Mouse (Mus musculus): Measurements from ENCODE around the gene Gm13420. TPM values are rescaled to one million over a fixed set of nuclear protein-coding genes. Genes with fewer than 3 reads are reported as not detected.

Gm13420 gene
- polyA plus RNA-seq, 1 experiment from 2014 or later: 5.8 TPM

DNA sequence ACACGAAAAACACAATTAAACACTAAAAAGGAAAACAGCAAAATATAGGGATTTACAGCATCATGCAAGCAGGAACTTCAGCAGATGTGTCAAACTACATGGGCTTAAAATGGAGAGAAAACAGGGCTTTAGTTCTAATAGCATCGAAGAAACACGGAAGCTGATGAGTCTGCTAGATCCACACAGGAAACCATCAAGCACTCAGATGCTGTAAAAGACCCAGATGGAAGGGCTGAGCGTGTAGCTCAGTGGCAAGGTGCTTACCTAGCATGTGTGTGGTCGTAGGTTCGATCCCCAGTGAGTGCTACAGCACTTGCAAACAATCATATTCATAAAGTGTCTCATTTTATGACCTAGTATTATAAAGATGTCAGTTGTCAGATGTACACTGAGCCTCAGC, 10.3 kb downstream of the Gm13420 start:
- H3K4me2 ChIP-seq (replicated peaks; ENCODE audit: low read depth): no peak overlapping the region
- ATAC-seq (ENCODE audit: low FRiP score, low TSS enrichment): no peak

DNA sequence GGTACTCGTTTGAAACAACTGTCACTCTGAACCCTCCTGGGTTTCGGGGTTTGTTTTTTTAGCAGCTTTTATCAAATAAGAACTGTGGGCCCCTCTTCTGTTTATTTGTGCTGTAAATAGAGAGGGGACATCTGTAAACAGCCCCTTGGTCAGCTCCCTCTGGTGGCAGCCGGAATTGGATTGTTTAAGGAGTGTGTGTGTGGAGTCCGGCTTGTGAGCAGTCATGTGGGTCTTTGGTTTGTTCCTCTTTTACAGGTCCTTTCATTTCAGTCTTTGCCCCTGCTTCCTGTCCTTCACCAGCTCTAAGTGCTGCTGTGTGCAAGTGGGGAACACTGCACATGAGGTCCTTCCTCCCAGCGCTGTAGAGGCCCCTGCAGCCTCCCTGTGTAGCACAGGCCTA, 12.1 kb downstream of the Gm13420 start:
- Histone ChIP-seq H3K4me2 (replicated peaks; ENCODE audit: low read depth) (no peak overlapping the region), H3K9me3 (ENCODE audit: control insufficient read depth, low read length) (no peaks in the 10 kb centered on the region), H3K27ac (replicated peaks) (peak overlapping the region; percentile 45), H3K36me3 (ENCODE audit: control insufficient read depth, insufficient read depth, low read length) (peaks cover 17% of the 10 kb centered on the region), H3K4me1 (replicated peaks; ENCODE audit: control insufficient read depth, insufficient read depth) (no peaks in the 10 kb centered on the region), H3K4me3 (ENCODE audit: low read depth, low read length) (no peak overlapping the region), H3K27me3 (ENCODE audit: control insufficient read depth, insufficient read depth, low read length) (no peaks in the 10 kb centered on the region), H3K9ac (ENCODE audit: low read length) (no peak overlapping the region)
- DNase-seq (ENCODE audit: low spot score): no peak
- TF ChIP-seq CTCF (IDR thresholded peaks at IDR 0.05; ENCODE audit: low read depth) (peak; percentile 48), EP300 (optimal IDR thresholded peaks at IDR 0.05) (no peak)
- no peak for ATAC-seq (ENCODE audit: low FRiP score, low TSS enrichment)
- 44% methylated on average over 5 of the region's 5 CpGs for WGBS

More for the DNA sequence above, 10.3 kb downstream of the Gm13420 start:
- H3K9me3 ChIP-seq (ENCODE audit: control insufficient read depth, low read length): no peaks in the 10 kb centered on the region
- TF ChIP-seq EP300 (optimal IDR thresholded peaks at IDR 0.05) (no peak), CTCF (IDR thresholded peaks at IDR 0.05; ENCODE audit: low read depth) (no peak)
- no peaks in the 10 kb centered on the region for H3K27me3 ChIP-seq (ENCODE audit: control insufficient read depth, insufficient read depth, low read length)
- H3K9ac ChIP-seq (ENCODE audit: low read length): no peak overlapping the region
- H3K36me3 ChIP-seq (ENCODE audit: control insufficient read depth, insufficient read depth, low read length): peaks cover 12% of the 10 kb centered on the region
- H3K4me1 ChIP-seq (replicated peaks; ENCODE audit: control insufficient read depth, insufficient read depth): no peaks in the 10 kb centered on the region
- no peak overlapping the region for H3K27ac ChIP-seq (replicated peaks)
- DNase-seq (ENCODE audit: low spot score): no peak
- WGBS: 91% methylated on average over 6 of the region's 6 CpGs
- no peak overlapping the region for H3K4me3 ChIP-seq (ENCODE audit: low read depth, low read length)

- peak; percentile 16; the same call in 1 of the 2 replicates for ATAC-seq (ENCODE audit: low FRiP score, low TSS enrichment)
- no peak overlapping the region for H3K9ac ChIP-seq (ENCODE audit: low read length)
Observed at GRCm38 (mm10) chr2:29738799-29739198, 12.7 kb downstream of the Gm13420 start.

DNA sequence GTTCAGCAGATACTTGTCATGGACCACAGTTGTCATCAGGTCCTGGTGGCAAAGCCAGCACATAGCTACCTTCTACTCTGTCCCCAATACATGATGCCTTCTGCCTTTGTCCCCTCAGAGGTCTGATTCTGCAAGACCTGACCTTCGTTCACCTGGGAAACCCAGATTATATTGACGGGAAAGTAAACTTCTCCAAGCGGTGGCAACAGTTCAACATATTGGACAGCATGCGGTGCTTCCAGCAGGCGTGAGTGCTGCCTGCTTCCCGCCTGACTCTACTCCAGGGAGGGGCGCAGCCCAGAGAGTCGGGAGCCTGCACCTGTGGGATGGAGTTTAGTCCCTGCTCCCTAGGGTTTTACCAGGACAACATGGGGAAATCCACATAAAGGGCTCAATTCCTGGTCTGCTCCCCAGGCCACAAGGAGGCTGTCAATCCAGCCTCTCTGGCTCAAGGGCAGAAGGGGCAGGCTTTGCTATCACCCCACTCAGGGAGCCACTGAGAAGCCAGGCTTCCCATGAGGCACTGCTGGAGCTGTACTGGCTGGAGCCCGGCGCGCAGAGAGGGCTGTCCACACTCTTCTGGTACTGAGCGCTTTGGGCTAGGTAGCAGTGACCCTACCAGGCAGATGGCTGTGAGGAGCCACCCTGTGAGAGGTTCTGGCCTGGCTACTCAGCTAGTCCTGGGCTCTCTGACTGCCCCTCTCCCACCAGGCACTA, 14.1 kb downstream of the Gm13420 start:
- peaks cover 17% of the 10 kb centered on the region for H3K36me3 ChIP-seq (ENCODE audit: control insufficient read depth, insufficient read depth, low read length)
- no peaks in the 10 kb centered on the region for H3K27me3 ChIP-seq (ENCODE audit: control insufficient read depth, insufficient read depth, low read length)
- H3K4me1 ChIP-seq (replicated peaks; ENCODE audit: control insufficient read depth, insufficient read depth): no peaks in the 10 kb centered on the region
- no peak overlapping the region for H3K4me3 ChIP-seq (ENCODE audit: low read depth, low read length)
- DNase-seq (ENCODE audit: low spot score) (no peak), ATAC-seq (ENCODE audit: low FRiP score, low TSS enrichment) (no peak)
- H3K9me3 ChIP-seq (ENCODE audit: control insufficient read depth, low read length): no peaks in the 10 kb centered on the region
- no peak for TF ChIP-seq CTCF (IDR thresholded peaks at IDR 0.05; ENCODE audit: low read depth)
- no peak for TF ChIP-seq EP300 (optimal IDR thresholded peaks at IDR 0.05)
- 0 out of 2 replicates have a peak overlapping the region, but pooled peaks have one; percentile 13 for H3K27ac ChIP-seq (replicated peaks)
- H3K4me2 ChIP-seq (replicated peaks; ENCODE audit: low read depth): no peak overlapping the region
- no peak overlapping the region; the same call in 1 of the 2 replicates for H3K9ac ChIP-seq (ENCODE audit: low read length)
- WGBS: 69% methylated on average over 12 of the region's 12 CpGs

More at GRCm38 (mm10) chr2:29738799-29739198, 12.7 kb downstream of the Gm13420 start:
- no peak for TF ChIP-seq CTCF (IDR thresholded peaks at IDR 0.05; ENCODE audit: low read depth)
- TF ChIP-seq EP300 (optimal IDR thresholded peaks at IDR 0.05): no peak
- peak; percentile 61 for DNase-seq (ENCODE audit: low spot score)
- Histone ChIP-seq H3K27me3 (ENCODE audit: control insufficient read depth, insufficient read depth, low read length) (no peaks in the 10 kb centered on the region), H3K4me2 (replicated peaks; ENCODE audit: low read depth) (no peak overlapping the region), H3K36me3 (ENCODE audit: control insufficient read depth, insufficient read depth, low read length) (peaks cover 17% of the 10 kb centered on the region), H3K9me3 (ENCODE audit: control insufficient read depth, low read length) (no peaks in the 10 kb centered on the region), H3K4me3 (ENCODE audit: low read depth, low read length) (no peak overlapping the region), H3K4me1 (replicated peaks; ENCODE audit: control insufficient read depth, insufficient read depth) (no peaks in the 10 kb centered on the region), H3K27ac (replicated peaks) (peak overlapping the region; percentile 45)
- WGBS: 41% methylated on average over 4 of the region's 4 CpGs

- Histone ChIP-seq H3K4me1 (replicated peaks; ENCODE audit: control insufficient read depth, insufficient read depth) (no peaks in the 10 kb centered on the region), H3K9ac (ENCODE audit: low read length) (no peak overlapping the region), H3K9me3 (ENCODE audit: control insufficient read depth, low read length) (no peaks in the 10 kb centered on the region), H3K4me2 (replicated peaks; ENCODE audit: low read depth) (no peak overlapping the region), H3K36me3 (ENCODE audit: control insufficient read depth, insufficient read depth, low read length) (peaks cover 17% of the 10 kb centered on the region), H3K27me3 (ENCODE audit: control insufficient read depth, insufficient read depth, low read length) (no peaks in the 10 kb centered on the region), H3K4me3 (ENCODE audit: low read depth, low read length) (no peak overlapping the region), H3K27ac (replicated peaks) (peak overlapping the region; percentile 71)
- ATAC-seq (ENCODE audit: low FRiP score, low TSS enrichment) (peak; percentile 67), DNase-seq (ENCODE audit: low spot score) (peak; percentile 86)
- WGBS: 75% methylated on average over 12 of the region's 12 CpGs
- TF ChIP-seq EP300 (optimal IDR thresholded peaks at IDR 0.05) (no peak), CTCF (IDR thresholded peaks at IDR 0.05; ENCODE audit: low read depth) (no peak)
Observed at GRCm38 (mm10) chr2:29735708-29736107, 15.8 kb downstream of the Gm13420 start.

DNA sequence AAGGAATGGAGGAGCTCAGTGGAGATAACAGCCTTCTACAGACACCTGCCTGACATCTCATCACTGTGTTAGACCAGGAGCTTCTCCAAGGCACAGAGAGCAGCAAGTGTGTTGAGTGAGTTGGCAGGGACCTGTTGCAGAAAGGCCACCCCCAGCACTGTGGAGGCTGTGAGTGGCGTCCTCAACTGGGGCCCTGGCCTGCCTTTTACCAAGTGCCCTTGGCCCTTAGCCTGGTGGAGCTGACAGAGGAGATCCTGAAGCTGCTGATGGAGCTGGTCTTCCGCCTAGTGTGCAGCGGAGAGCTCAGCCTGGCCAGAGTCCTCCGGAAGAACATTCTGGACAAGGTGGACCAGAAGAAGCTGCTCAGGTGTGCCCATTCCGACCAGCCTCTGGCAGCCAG, 18.1 kb downstream of the Gm13420 start:
- H3K27ac ChIP-seq (replicated peaks): no peak overlapping the region
- 94% methylated on average over 5 of the region's 5 CpGs for WGBS
- no peaks in the 10 kb centered on the region for H3K27me3 ChIP-seq (ENCODE audit: control insufficient read depth, insufficient read depth, low read length)
- H3K9me3 ChIP-seq (ENCODE audit: control insufficient read depth, low read length): no peaks in the 10 kb centered on the region
- no peak overlapping the region for H3K9ac ChIP-seq (ENCODE audit: low read length)
- no peak overlapping the region for H3K4me3 ChIP-seq (ENCODE audit: low read depth, low read length)
- ATAC-seq (ENCODE audit: low FRiP score, low TSS enrichment) (no peak), DNase-seq (ENCODE audit: low spot score) (no peak)
- peaks cover 19% of the 10 kb centered on the region for H3K36me3 ChIP-seq (ENCODE audit: control insufficient read depth, insufficient read depth, low read length)
- TF ChIP-seq CTCF (IDR thresholded peaks at IDR 0.05; ENCODE audit: low read depth): no peak
- TF ChIP-seq EP300 (optimal IDR thresholded peaks at IDR 0.05): no peak
- no peaks in the 10 kb centered on the region for H3K4me1 ChIP-seq (replicated peaks; ENCODE audit: control insufficient read depth, insufficient read depth)
- H3K4me2 ChIP-seq (replicated peaks; ENCODE audit: low read depth): no peak overlapping the region
